Mouse (Mus musculus) left cerebral cortex, postnatal 25 days (tissue): ENCODE results near the gene Kcnk3. TPM values are rescaled to one million over a fixed set of nuclear protein-coding genes. Genes with fewer than 3 reads are reported as not detected.

ENCODE experiments used
- DNase-seq, 2 experiments: peaks; one replicate each; pipeline ENCODE4 v3.0.0; 2022; ENCODE audit warnings: low spot score in 2 of 2, mixed read lengths in 1 of 2
- intact Hi-C: fragments of 180-260 bp; cut with DNase I; formaldehyde crosslinking; loops from one replicate; pipeline ENCODE4 v1.15.1; 2025
- total RNA-seq, 2 experiments: library from RNA; stranded (reverse); gene quantifications; 2 replicates each; pipeline ENCODE4 v1.2.3; 2021

Gene Kcnk3
- 10 to 100 TPM; 21.3 to 21.6 TPM for total RNA-seq

DNA sequence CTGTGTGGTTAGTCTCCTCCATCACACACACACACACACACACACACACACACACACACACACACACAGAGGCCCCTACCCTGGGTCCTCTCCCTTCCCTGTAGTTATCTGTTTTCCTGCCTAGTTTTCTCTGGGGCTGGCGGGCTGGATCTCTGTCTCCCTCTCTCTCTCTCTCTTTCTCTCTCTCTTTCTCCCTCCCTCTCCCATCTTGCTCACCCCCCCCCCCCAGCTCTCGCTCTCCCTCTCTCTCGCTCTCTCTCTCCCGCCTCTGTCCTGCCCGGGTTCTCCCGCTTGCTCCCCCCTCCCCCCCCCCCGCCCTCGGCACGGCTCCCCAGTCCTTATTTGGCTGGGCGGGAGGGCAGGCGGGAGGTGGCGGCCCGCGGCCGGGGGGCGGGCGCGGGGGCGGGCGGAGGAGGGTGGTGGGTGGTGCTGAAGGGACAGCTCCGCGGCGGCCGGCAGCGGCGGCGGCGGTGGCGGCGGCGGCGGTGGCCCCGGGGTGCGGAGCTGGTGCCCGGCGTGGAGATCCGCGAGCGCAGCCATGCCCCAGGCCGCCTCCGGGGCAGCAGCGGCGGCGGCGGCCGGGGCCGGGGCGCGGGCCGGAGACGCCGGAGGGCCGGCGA, at the start of gene Kcnk3:
Kcnk3 (plus strand) TSS at position 490 of the 620 bp plus-strand sequence.
- intact Hi-C loops, result loop anchor here (5.0 kb wide), 2 partner anchors 55 to 70 kb away; no protein-coding TSS in a partner anchor
- peak; percentile 35 to 45 for DNase-seq

- DNase-seq, result no peak
- intact Hi-C loops, result no loop called here
These were observed 42.3 kb upstream of the Kcnk3 start, which contains the start of gene Cib4 for GRCm38 (mm10) chr5:30545698-30546097. Gene Cib4 (minus strand): TSS chr5:30545836.

- intact Hi-C loops, result no loop called here
- no peak for DNase-seq
These were observed 39.3 kb upstream of the Kcnk3 start for GRCm38 (mm10) chr5:30548681-30549080.

- intact Hi-C loops, result no loop called here
- DNase-seq, result no peak
These were observed 37.5 kb upstream of the Kcnk3 start for GRCm38 (mm10) chr5:30550334-30551021.

DNA sequence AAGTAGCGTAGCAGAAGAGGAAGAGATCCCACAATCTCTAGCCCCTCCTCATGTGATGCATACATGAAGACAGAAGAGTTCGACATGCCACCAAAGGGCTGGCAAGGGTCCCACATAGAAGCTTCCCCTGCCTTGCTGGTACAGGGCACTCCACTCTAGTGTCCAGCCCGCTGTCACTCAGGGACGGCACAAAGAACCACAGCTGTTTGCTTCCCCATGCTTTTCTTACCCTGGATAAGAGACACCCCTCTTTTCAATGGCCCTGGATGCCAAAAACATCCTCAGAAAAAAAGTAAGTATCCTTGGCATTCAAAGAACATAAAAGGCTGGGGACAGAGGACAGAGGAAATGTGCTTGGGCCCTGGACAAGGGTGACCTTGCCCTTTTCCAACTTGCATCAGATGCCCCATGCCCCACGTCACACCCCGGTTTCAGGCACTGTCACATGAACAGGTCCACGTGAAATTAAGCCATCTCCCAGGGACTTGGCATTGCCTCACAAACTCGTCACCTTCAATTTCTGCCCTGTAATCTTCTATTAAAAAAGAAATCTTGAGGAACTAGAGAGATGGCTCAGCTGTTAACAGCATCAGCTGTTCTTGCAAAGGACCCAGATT, 36.8 kb upstream of the Kcnk3 start:
- no peak for DNase-seq
- intact Hi-C loops, result no loop called here

GRCm38 (mm10) chr5:30552006-30552405, 36.0 kb upstream of the Kcnk3 start:
- intact Hi-C loops, result no loop called here
- DNase-seq, result no peak

DNA sequence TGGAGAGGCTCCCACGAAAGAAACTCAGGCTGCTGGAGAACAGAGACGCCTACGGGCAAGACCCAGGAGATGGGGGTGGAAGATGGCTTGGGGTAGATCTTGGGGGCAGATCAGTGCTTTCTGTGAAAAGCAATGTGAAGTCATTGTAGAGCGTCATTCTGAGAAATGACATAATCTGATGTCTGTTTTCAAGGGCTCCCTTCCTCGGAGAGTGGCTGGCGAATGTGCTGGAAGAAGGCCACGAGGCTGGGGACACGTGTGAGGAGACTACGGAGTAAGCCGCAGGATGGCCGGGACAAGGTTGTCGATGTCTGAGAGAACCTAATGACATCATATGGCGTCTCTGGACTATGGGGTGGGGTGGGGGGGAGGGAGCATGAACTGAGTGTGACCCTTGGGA, 34.0 kb upstream of the Kcnk3 start:
- no peak for DNase-seq
- intact Hi-C loops, result no loop called here

DNA sequence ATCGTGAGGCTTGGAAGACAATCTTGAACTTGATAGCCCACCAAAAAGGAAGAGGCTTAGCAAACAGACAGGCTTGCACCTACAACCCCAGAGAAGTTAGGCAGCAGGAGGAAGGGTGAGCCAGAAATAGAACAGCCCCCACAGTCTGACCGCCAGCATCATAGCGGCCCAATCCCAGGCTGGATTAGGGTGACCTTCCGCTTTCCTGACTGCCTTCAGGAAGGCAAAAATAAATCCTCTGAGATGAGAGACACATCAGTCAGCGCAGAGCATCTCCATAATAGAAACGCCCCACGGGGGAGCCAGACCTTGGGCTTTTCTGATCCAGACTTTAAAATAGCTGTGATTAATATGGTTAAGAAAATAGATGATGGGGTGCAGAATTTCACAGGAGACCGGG, 33.0 kb upstream of the Kcnk3 start:
- DNase-seq, result no peak
- intact Hi-C loops, result no loop called here

DNA sequence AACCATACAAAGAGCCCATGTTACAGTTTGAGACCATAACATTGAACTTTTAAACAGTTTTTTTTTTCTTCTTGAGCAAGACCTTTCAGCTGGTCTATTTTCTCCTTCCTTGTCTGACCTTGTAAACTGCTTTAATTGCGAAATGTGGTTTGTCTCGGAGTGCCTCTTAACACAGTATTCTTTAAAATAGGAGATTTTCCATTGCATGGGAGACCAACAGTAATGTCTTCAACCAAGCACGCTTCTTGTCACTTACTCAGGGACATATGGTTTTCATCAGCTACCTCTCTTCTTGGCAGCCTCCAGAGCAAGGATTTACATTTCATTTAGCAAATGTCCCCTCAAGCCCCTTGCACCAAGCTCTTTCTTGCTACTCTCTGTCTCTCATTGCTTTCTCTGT, 31.7 kb upstream of the Kcnk3 start:
- no peak for DNase-seq
- intact Hi-C loops, result no loop called here

GRCm38 (mm10) chr5:30559421-30559820, 28.5 kb upstream of the Kcnk3 start:
- no peak for DNase-seq
- intact Hi-C loops, result no loop called here

- intact Hi-C loops, result no loop called here
These were observed 27.9 kb upstream of the Kcnk3 start for GRCm38 (mm10) chr5:30559986-30560493.

DNA sequence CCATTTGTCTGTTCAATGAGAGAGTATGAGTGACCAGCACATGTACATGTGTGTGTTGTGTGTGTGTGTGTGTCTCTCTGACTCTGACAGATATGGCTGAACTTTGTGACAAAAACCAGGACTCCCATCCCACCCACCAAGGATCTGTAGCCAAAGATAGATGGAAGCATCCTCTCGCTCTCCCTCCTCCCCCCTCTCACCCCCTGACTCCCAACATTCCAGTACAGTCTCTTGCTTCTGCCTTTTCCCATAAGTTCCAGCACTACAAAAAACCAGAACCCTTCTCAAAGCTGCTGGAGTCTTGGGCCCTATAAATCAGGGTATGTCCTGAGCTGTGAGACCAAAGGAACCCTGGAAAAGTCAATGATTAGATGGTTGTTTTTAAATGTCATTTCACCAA, 19.5 kb upstream of the Kcnk3 start:
- intact Hi-C loops, result no loop called here
- DNase-seq, result no peak

More at GRCm38 (mm10) chr5:30559986-30560493, 27.9 kb upstream of the Kcnk3 start:
- DNase-seq, result no peak

GRCm38 (mm10) chr5:30571820-30572219, 16.1 kb upstream of the Kcnk3 start:
- intact Hi-C loops, result no loop called here
- no peak for DNase-seq

GRCm38 (mm10) chr5:30574367-30574766, 13.6 kb upstream of the Kcnk3 start:
- intact Hi-C loops, result no loop called here
- DNase-seq, result no peak

DNA sequence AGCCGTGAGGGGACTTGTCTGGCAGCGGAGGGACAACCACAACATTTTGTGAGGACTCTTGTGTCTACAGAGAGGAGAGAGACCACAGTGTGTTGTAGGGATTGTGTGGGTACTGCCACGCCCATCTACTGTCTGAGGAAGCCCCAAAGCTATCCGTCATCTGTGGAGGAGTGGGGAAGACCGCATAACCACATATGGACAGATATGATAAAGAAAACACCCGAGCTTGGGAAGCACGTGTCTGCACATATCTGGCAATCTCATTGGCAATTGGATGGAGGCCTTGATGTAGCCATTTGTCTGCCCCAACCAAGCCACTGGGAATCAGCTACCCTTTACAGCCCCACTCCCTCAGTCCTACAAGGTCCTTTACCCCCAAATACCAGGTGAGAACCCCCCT, 11.7 kb upstream of the Kcnk3 start:
- DNase-seq, result no peak
- intact Hi-C loops, result no loop called here

DNA sequence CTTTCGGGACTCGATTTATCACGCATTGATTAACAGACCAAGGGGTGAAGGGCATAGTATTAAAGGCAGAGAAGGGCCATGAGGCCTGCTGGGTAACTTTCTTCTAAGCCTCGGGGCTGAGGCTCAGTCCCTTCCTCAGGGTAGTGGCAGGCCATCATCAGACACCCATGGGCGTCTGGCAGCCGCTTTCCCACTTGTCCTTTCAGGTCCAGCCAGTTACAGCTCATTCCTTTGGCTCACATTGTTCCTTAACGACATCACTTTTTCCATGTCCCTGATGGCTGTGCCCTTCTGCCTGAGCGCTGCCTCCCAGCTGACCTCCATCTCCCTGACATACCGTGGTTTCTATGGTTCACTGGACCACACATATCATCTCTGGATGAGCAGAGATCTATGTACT, 10.7 kb upstream of the Kcnk3 start:
- intact Hi-C loops, result no loop called here
- no peak for DNase-seq

- intact Hi-C loops, result no loop called here
- peak; percentile 41 to 70 for DNase-seq
These were observed 10.2 kb upstream of the Kcnk3 start for GRCm38 (mm10) chr5:30577654-30578310.

DNA sequence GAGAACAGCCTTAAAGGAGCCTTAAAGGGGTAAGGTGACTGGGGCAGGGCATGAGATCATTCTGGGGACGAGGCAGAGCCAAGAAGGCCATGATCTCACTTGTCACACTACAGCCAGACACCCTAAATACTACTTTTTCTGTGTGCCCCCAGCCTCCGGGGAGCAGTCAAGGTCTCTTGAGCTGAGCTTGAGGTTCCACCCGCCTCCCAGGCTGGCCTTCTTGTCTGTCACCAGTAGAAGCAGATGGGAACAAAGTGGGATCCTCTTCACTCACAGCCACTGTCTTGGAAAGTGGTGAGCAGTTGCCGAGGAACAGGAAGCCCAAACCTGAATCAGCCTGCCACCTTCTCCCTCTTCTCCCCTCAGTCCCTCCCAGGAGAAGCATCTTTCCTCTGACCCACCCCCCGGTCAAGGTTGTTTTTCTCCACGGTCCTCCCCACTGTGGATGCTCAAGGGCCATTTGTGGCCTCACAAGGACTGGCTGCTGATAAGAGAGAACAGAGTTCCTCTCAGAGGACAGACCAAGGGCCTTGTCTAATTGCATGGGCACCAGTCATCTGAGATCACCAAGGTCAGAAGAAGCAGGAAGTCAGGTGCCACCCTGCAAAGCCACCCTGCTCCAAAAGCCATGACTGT, 9.4 kb upstream of the Kcnk3 start:
- peak in 1 of 2 experiments; percentile 35 for DNase-seq
- intact Hi-C loops, result no loop called here

DNA sequence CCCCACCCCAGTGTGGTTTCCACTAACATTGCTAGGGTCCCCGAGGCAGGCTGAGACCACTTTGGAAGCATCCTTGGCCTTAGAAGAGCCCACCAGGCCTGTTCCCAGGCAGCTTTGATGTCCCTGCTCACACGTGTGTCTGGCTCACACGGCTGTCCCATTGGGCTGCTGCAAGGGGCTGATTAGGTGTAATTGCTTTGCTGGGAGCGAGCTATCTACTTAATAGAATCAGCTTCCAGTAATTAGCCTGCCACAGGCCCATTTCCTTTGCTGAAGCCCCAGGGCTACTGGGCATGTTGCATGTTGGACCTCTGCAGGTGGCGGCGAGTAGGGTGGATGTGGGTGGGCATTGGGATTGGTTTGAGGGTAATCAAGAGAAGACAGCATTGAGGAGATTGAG, 7.2 kb upstream of the Kcnk3 start:
- intact Hi-C loops, result no loop called here
- no peak for DNase-seq

GRCm38 (mm10) chr5:30582017-30582416, 6.0 kb upstream of the Kcnk3 start:
- intact Hi-C loops, result no loop called here

More at GRCm38 (mm10) chr5:30582017-30582416, 6.0 kb upstream of the Kcnk3 start:
- DNase-seq, result no peak
